Mouse (Mus musculus) neural tube, embryonic 13.5 days (tissue): Measurements from ENCODE around the gene Padi1. TPM values are rescaled to one million over a fixed set of nuclear protein-coding genes. Genes with fewer than 3 reads are reported as not detected.
A peak's percentile ranks its signal among the peaks of the same experiment; 100 is the strongest.

Experiments used
- ATAC-seq: fragments of 200-750 bp; cut with Nextera tagmentation; 2 replicates; pipeline ENCODE4 v1.8.0; 2017; ENCODE audit warnings: low read depth, mild to moderate bottlenecking, moderate TSS enrichment, moderate library complexity
- H3K27ac ChIP-seq: fragments of 300-500 bp; sonication (generic); replicated peaks from 2 replicates; pipeline ENCODE4 v1.5.1; 2015; ENCODE audit warnings: moderate library complexity, mild to moderate bottlenecking, inconsistent platforms
- H3K27me3 ChIP-seq: fragments of 300-500 bp; sonication (generic); 2 replicates; pipeline ENCODE4 v1.6.1; 2015; ENCODE audit warnings: mild to moderate bottlenecking, inconsistent platforms
- H3K36me3 ChIP-seq: fragments of 300-500 bp; sonication (generic); 2 replicates; pipeline ENCODE4 v1.6.1; 2015; ENCODE audit warnings: mild to moderate bottlenecking, inconsistent platforms
- H3K4me1 ChIP-seq: fragments of 300-500 bp; sonication (generic); replicated peaks from 2 replicates; pipeline ENCODE4 v1.6.1; 2015; ENCODE audit warnings: inconsistent platforms
- H3K4me2 ChIP-seq: fragments of 300-500 bp; sonication (generic); 2 replicates; pipeline ENCODE4 v1.6.1; 2015; ENCODE audit warnings: inconsistent platforms, mild to moderate bottlenecking, moderate library complexity
- H3K4me3 ChIP-seq: fragments of 300-500 bp; sonication (generic); 2 replicates; pipeline ENCODE4 v1.5.1; 2015; ENCODE audit warnings: mild to moderate bottlenecking, inconsistent platforms
- H3K9ac ChIP-seq: fragments of 300-500 bp; sonication (generic); 2 replicates; pipeline ENCODE4 v1.6.1; 2015; ENCODE audit warnings: moderate library complexity, mild to moderate bottlenecking, inconsistent platforms
- H3K9me3 ChIP-seq: fragments of 300-500 bp; sonication (generic); 2 replicates; pipeline ENCODE4 v1.6.1; 2016; ENCODE audit warnings: inconsistent platforms
- WGBS: fragments of 180-500 bp; shearing (Covaris S2); methylation state at CpG from one replicate; pipeline ENCODE4 v1.1.7; 2015; 5-methylcytosine and 5-hydroxymethylcytosine counted together
- polyA plus RNA-seq: library from polyadenylated mRNA; unstranded; fragments of >200 nt; fragmentation: Nextera tagmentation; extraction: Ambion mirVana; gene quantifications from 2 replicates; pipeline ENCODE4 v1.2.1, GENCODE M21; 2015

Padi1 gene
- polyA plus RNA-seq, 1 experiment from 2014 or later = 0.11 TPM

DNA sequence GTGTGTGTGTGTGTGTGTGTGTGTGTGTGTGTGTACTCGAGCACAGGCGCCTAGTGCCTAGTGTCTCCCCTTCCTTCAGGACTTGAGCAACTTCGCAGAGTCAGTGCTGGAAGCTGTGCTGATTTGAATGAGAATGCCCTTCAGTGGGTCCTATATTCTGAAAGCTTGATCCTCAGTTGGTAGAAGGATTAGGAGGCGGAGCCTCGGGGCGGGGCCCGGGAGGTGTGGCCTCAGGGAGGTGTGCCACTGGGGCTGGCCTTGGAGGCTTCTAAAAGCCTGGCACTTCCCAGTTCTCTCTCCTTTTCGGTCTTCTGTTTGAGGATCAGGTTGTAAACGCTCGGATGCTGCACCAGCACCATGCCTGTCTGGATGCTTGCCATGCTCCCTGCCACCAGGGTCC is 9.9 kb downstream of the Padi1 start:
- H3K27ac ChIP-seq = peak overlapping the region; percentile 28
- H3K36me3 ChIP-seq = no peaks in the 10 kb centered on the region
- 0 out of 2 replicates have a peak, but pooled peaks cover 4% of the 10 kb centered on the region for H3K27me3 ChIP-seq
- H3K9ac ChIP-seq = 0 out of 2 replicates have a peak overlapping the region, but pooled peaks have one; percentile 8
- peak; percentile 32; the same call in 1 of the 2 replicates for ATAC-seq
- WGBS = 3% methylated on average over 10 of the region's 10 CpGs
- 0 out of 2 replicates have a peak overlapping the region, but pooled peaks have one; percentile 13 for H3K4me2 ChIP-seq
- no peak overlapping the region for H3K4me3 ChIP-seq
- H3K4me1 ChIP-seq = peaks cover 43% of the 10 kb centered on the region
- no peaks in the 10 kb centered on the region for H3K9me3 ChIP-seq

DNA sequence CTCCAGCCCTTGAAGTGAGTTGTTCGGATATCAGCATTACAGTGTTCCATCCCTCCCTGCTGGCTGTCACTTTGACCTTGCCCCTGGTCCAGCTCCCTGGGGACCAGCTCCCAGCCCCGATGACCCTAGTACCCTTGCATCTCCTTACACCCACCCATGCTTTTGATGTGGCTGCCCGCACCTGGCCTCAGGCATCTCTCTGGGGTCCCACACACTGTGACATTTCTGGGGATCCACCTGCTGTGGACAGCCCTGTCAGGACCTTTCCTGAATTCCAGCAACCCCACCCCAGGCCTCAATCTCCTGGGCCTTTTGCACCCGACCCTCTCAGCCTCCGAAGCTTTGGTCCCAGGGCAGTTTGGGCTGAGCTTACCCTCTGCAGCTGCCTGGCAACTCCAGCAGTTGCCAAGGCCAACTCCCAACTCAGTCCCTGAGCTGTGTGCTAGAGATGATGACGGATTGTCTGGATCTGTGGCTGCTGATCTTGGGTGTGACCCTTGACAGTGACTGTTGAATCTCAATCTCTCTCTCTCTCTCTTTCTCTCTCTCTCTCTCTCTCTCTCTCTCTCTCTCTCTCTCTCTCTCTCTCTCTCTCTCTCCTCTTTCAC is 11.1 kb downstream of the Padi1 start:
- H3K4me2 ChIP-seq = no peak overlapping the region
- no peak overlapping the region for H3K9ac ChIP-seq
- H3K9me3 ChIP-seq = no peaks in the 10 kb centered on the region
- H3K4me1 ChIP-seq = peaks cover 43% of the 10 kb centered on the region
- 66% methylated on average over 6 of the region's 6 CpGs for WGBS
- H3K36me3 ChIP-seq = no peaks in the 10 kb centered on the region
- no peak overlapping the region for H3K4me3 ChIP-seq
- H3K27me3 ChIP-seq = 0 out of 2 replicates have a peak, but pooled peaks cover 4% of the 10 kb centered on the region
- no peak for ATAC-seq
- H3K27ac ChIP-seq = no peak overlapping the region

- no peak for ATAC-seq
- H3K36me3 ChIP-seq = no peaks in the 10 kb centered on the region
- H3K4me1 ChIP-seq = peaks cover 43% of the 10 kb centered on the region
- no peak overlapping the region for H3K9ac ChIP-seq
- no peaks in the 10 kb centered on the region for H3K9me3 ChIP-seq
- WGBS = 31% methylated on average over 8 of the region's 8 CpGs
- no peak overlapping the region for H3K4me2 ChIP-seq
- no peak overlapping the region for H3K27ac ChIP-seq
- H3K27me3 ChIP-seq = 0 out of 2 replicates have a peak, but pooled peaks cover 4% of the 10 kb centered on the region
- H3K4me3 ChIP-seq = no peak overlapping the region
Observed at GRCm38 (mm10) chr4:140832821-140833220, 12.8 kb downstream of the Padi1 start.

DNA sequence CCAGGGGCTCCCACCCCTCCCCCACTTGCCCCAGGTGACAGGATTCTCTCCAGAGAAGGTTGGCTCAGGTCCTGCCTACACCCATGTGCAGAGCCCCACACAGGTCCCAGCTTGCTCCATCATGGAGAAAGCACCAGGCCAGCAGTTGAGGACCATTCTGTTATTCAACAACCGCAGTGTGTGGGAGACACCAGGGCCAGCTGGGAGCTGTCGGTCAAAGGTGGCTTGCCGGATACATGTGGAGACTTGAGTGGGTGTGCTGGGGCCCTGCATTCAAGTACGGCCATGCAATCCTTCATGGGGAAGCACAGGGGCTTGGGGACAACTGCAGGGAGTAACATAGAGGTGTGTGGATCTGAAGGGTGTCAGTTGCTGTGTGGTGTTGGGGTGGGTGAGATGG is 13.8 kb downstream of the Padi1 start:
- H3K4me2 ChIP-seq = no peak overlapping the region
- H3K36me3 ChIP-seq = no peaks in the 10 kb centered on the region
- no peak for ATAC-seq
- H3K4me1 ChIP-seq = peaks cover 40% of the 10 kb centered on the region
- 89% methylated on average over 4 of the region's 4 CpGs for WGBS
- no peaks in the 10 kb centered on the region for H3K9me3 ChIP-seq
- H3K27me3 ChIP-seq = 0 out of 2 replicates have a peak, but pooled peaks cover 4% of the 10 kb centered on the region
- H3K4me3 ChIP-seq = no peak overlapping the region
- H3K27ac ChIP-seq = no peak overlapping the region
- no peak overlapping the region for H3K9ac ChIP-seq

GRCm38 (mm10) chr4:140827237-140827636 is 18.3 kb downstream of the Padi1 start:
- Histone ChIP-seq H3K9me3 (0 out of 2 replicates have a peak, but pooled peaks cover 12% of the 10 kb centered on the region), H3K27ac (no peak overlapping the region), H3K27me3 (no peaks in the 10 kb centered on the region; the same call in 1 of the 2 replicates), H3K4me3 (no peak overlapping the region), H3K36me3 (no peaks in the 10 kb centered on the region), H3K4me1 (no peaks in the 10 kb centered on the region; the same call in 1 of the 2 replicates), H3K4me2 (no peak overlapping the region), H3K9ac (no peak overlapping the region)
- ATAC-seq = no peak
- WGBS = 63% methylated on average over 3 of the region's 3 CpGs

DNA sequence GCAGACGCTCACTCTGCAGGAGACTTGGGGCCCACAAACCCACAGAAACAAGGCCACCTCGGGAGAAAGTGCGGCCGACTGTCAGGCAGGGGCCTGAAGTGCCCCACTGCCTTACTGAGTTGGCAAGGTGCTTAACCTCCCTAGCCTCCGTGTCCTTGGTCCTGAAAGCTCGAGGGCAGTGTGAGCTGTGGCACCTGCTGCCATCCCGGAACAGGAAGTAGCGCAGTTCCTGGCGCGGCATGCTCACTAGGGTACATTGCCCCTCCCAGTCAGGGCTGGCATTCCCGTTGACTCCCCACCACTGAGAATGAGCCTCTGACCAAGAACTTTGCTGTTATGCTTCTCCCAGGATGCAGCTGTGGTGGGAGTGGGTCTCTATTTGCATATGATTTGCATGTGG is 19.6 kb downstream of the Padi1 start:
- H3K4me1 ChIP-seq = no peaks in the 10 kb centered on the region; the same call in 1 of the 2 replicates
- ATAC-seq = no peak
- H3K27ac ChIP-seq = no peak overlapping the region
- no peak overlapping the region for H3K4me2 ChIP-seq
- H3K4me3 ChIP-seq = no peak overlapping the region
- no peaks in the 10 kb centered on the region; the same call in 1 of the 2 replicates for H3K27me3 ChIP-seq
- 59% methylated on average over 11 of the region's 11 CpGs for WGBS
- no peaks in the 10 kb centered on the region for H3K36me3 ChIP-seq
- H3K9ac ChIP-seq = no peak overlapping the region
- H3K9me3 ChIP-seq = 0 out of 2 replicates have a peak, but pooled peaks cover 12% of the 10 kb centered on the region

- 67% methylated on average over 5 of the region's 5 CpGs for WGBS
- no peak overlapping the region for H3K9ac ChIP-seq
- no peak for ATAC-seq
Observed at GRCm38 (mm10) chr4:140821988-140822387, 23.6 kb downstream of the Padi1 start.

DNA sequence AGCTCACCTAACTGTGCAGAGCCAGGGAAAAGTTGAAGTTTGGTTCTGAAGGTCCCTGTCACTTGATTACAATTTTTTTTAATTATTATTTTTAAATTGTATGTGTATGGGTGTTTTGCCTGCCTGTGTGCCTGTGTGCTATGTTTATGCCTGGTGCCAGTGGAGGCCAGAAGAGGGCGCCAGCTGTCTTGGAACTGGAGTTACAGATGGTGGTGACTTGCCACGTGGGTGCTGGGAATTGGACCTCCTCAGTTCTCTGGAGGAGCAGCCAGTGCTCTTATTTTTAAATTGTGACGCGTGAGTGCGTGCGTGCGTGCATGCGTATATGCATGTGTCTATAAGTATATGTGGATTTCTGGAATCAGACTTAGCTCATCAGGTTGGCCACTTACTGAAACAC is 28.2 kb downstream of the Padi1 start:
- no peaks in the 10 kb centered on the region for H3K36me3 ChIP-seq
- H3K4me2 ChIP-seq = no peak overlapping the region
- ATAC-seq = no peak
- peaks cover 24% of the 10 kb centered on the region for H3K27me3 ChIP-seq
- H3K4me3 ChIP-seq = no peak overlapping the region
- H3K9ac ChIP-seq = no peak overlapping the region
- no peak overlapping the region for H3K27ac ChIP-seq
- WGBS = 93% methylated on average over 8 of the region's 8 CpGs
- H3K4me1 ChIP-seq = peaks cover 22% of the 10 kb centered on the region
- H3K9me3 ChIP-seq = no peaks in the 10 kb centered on the region

More at GRCm38 (mm10) chr4:140821988-140822387, 23.6 kb downstream of the Padi1 start:
- Histone ChIP-seq H3K36me3 (no peaks in the 10 kb centered on the region), H3K4me3 (no peak overlapping the region), H3K27me3 (no peaks in the 10 kb centered on the region; the same call in 1 of the 2 replicates), H3K27ac (no peak overlapping the region), H3K4me1 (no peaks in the 10 kb centered on the region; the same call in 1 of the 2 replicates), H3K4me2 (no peak overlapping the region), H3K9me3 (0 out of 2 replicates have a peak, but pooled peaks cover 12% of the 10 kb centered on the region)

DNA sequence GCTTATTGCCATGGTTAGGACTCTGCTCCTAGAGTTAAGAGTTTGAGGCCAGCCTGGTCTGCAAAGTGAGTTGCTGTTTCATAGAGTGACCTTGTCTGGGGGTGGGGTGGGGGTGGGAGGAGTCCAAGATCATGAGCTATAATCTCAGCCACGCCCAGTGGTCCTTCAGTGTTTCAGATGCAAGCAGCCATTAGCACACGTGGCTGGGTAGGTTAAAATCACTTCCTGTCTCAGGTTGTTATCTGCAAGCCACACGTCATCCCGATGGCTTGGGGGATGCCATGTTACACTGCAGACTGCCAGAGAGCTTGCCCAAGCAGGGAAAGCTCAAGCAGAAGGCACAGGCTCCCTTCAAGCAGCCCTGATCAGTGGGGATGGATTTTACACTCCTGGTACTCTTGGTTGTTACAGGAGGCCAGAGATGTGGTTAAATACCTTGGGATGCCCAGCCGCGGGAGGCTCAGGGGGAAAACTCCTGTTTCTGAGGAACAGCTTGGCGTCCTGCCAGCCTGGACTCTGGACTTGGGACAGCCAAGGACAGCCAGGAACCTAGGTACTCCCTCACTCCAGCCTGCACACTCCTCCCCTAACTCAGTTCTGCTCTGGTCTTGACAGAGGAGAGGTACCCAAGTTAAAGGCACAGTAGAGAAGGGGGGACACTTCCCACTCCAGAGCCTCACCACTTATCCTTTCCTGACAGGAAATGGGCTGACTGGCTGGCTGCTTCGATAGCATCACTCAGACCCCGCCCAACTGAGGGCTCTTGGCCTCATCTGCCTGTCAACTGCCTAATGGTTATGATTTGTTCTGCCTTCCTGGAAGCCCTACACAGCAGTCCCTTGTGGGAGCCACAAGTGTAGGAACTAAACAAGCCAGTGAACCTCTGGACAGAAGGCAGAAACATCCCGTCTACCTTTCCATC is 29.3 kb downstream of the Padi1 start:
- Histone ChIP-seq H3K9me3 (no peaks in the 10 kb centered on the region), H3K4me2 (no peak overlapping the region), H3K4me1 (peaks cover 22% of the 10 kb centered on the region), H3K36me3 (no peaks in the 10 kb centered on the region), H3K4me3 (no peak overlapping the region), H3K9ac (no peak overlapping the region), H3K27me3 (peaks cover 24% of the 10 kb centered on the region), H3K27ac (peak overlapping the region; percentile 38; the same call in 1 of the 2 replicates)
- 58% methylated on average over 10 of the region's 10 CpGs for whole genome bisulfite sequencing
- ATAC-seq = no peak

- H3K9me3 ChIP-seq = no peaks in the 10 kb centered on the region
- no peak overlapping the region for H3K27ac ChIP-seq
- no peak overlapping the region for H3K9ac ChIP-seq
- ATAC-seq = no peak
- WGBS = 81% methylated on average over 5 of the region's 5 CpGs
- no peak overlapping the region for H3K4me3 ChIP-seq
- H3K36me3 ChIP-seq = no peaks in the 10 kb centered on the region
- peaks cover 24% of the 10 kb centered on the region for H3K27me3 ChIP-seq
- peaks cover 22% of the 10 kb centered on the region for H3K4me1 ChIP-seq
- H3K4me2 ChIP-seq = no peak overlapping the region
Observed at GRCm38 (mm10) chr4:140815496-140815895, 30.1 kb downstream of the Padi1 start.

GRCm38 (mm10) chr4:140814241-140815225 is 31.0 kb downstream of the Padi1 start:
- no peaks in the 10 kb centered on the region for H3K36me3 ChIP-seq
- peak overlapping the region; percentile 50 for H3K4me2 ChIP-seq
- peaks cover 22% of the 10 kb centered on the region for H3K4me1 ChIP-seq
- no peak for ATAC-seq
- no peaks in the 10 kb centered on the region for H3K9me3 ChIP-seq
- H3K27me3 ChIP-seq = peaks cover 24% of the 10 kb centered on the region
- peak overlapping the region; percentile 17 for H3K4me3 ChIP-seq
- no peak overlapping the region for H3K9ac ChIP-seq
- no peak overlapping the region for H3K27ac ChIP-seq
- WGBS = 22% methylated on average over 36 of the region's 36 CpGs
